8 mouse cellular contexts compared by ENCODE assay signal in genomic region chr1:185754486-185755290, GRCm38 (mm10).
DNase-seq lines count a peak whose midpoint lies in the region; ATAC-seq and TF ChIP-seq lines count a peak whose summit lies in the region.

No protein-coding gene starts in this region.

- no peaks in the 10 kb centered on the region for H3K27me3 ChIP-seq in heart, postnatal 0 days (ENCODE audit: control insufficient read depth, insufficient read depth, low read length)
- H3K27me3 ChIP-seq in heart, embryonic 10.5 days (ENCODE audit: insufficient read depth, poor library complexity, severe bottlenecking), result no peaks in the 10 kb centered on the region
- H3K27me3 ChIP-seq in neural tube, embryonic 14.5 days (ENCODE audit: control insufficient read depth, insufficient read depth, low read length), result no peaks in the 10 kb centered on the region
- H3K27me3 ChIP-seq in kidney, embryonic 16.5 days (ENCODE audit: insufficient read depth, low read length), result no peaks in the 10 kb centered on the region; the same call in 1 of the 2 replicates
- H3K27me3 ChIP-seq in stomach, postnatal 0 days (ENCODE audit: control insufficient read depth, insufficient read depth, low read length), result no peaks in the 10 kb centered on the region
- no peaks in the 10 kb centered on the region for H3K27me3 ChIP-seq in forebrain, embryonic 15.5 days

- no peak for ATAC-seq in heart, postnatal 0 days (ENCODE audit: insufficient read depth, low read depth)
- peak; percentile 51; the same call in 1 of the 2 replicates for ATAC-seq in neural tube, embryonic 14.5 days (ENCODE audit: low read depth)
- peak; percentile 57 for ATAC-seq in kidney, embryonic 16.5 days (ENCODE audit: low FRiP score, low TSS enrichment)
- ATAC-seq in stomach, postnatal 0 days (ENCODE audit: low FRiP score, low TSS enrichment), result no peak
- no peak for ATAC-seq in forebrain, embryonic 15.5 days (replicated peaks)

- WGBS in heart, postnatal 0 days, result 72% methylated on average over 13 of the region's 13 CpGs
- 78% methylated on average over 13 of the region's 13 CpGs for WGBS in heart, embryonic 10.5 days
- WGBS in neural tube, embryonic 14.5 days, result 56% methylated on average over 13 of the region's 13 CpGs
- 41% methylated on average over 13 of the region's 13 CpGs for WGBS in kidney, embryonic 16.5 days
- WGBS in stomach, postnatal 0 days, result 69% methylated on average over 13 of the region's 13 CpGs
- WGBS in forebrain, embryonic 15.5 days, result 75% methylated on average over 13 of the region's 13 CpGs

- peak; percentile 40 for TF ChIP-seq CTCF in heart, postnatal 0 days (IDR thresholded peaks at IDR 0.05; ENCODE audit: low read depth)
- peak; percentile 59 for TF ChIP-seq CTCF in stomach, postnatal 0 days (IDR thresholded peaks at IDR 0.05; ENCODE audit: low read depth)

- TF ChIP-seq EP300 in heart, postnatal 0 days (IDR thresholded peaks at IDR 0.05; ENCODE audit: low read depth), result no peak
- TF ChIP-seq EP300 in stomach, postnatal 0 days (optimal IDR thresholded peaks at IDR 0.05), result no peak

- no peak overlapping the region for H3K4me2 ChIP-seq in heart, postnatal 0 days (ENCODE audit: low read depth, low read length)
- H3K4me2 ChIP-seq in neural tube, embryonic 14.5 days (ENCODE audit: low read depth, low read length), result no peak overlapping the region
- no peak overlapping the region for H3K4me2 ChIP-seq in kidney, embryonic 16.5 days (replicated peaks; ENCODE audit: low read depth, low read length)
- no peak overlapping the region for H3K4me2 ChIP-seq in stomach, postnatal 0 days (replicated peaks; ENCODE audit: low read depth)
- H3K4me2 ChIP-seq in forebrain, embryonic 15.5 days (replicated peaks), result no peak overlapping the region

- H3K36me3 ChIP-seq in heart, postnatal 0 days (replicated peaks; ENCODE audit: control insufficient read depth, insufficient read depth, low read length), result no peaks in the 10 kb centered on the region
- H3K36me3 ChIP-seq in heart, embryonic 10.5 days, result no peaks in the 10 kb centered on the region
- no peaks in the 10 kb centered on the region for H3K36me3 ChIP-seq in neural tube, embryonic 14.5 days (ENCODE audit: control insufficient read depth, insufficient read depth, low read length)
- H3K36me3 ChIP-seq in kidney, embryonic 16.5 days (ENCODE audit: insufficient read depth, low read length), result no peaks in the 10 kb centered on the region
- no peaks in the 10 kb centered on the region for H3K36me3 ChIP-seq in stomach, postnatal 0 days (ENCODE audit: control insufficient read depth, insufficient read depth, low read length)
- no peaks in the 10 kb centered on the region for H3K36me3 ChIP-seq in forebrain, embryonic 15.5 days

- no peaks in the 10 kb centered on the region for H3K9me3 ChIP-seq in heart, postnatal 0 days (replicated peaks; ENCODE audit: control insufficient read depth, low read length)
- no peaks in the 10 kb centered on the region for H3K9me3 ChIP-seq in heart, embryonic 10.5 days
- H3K9me3 ChIP-seq in neural tube, embryonic 14.5 days (ENCODE audit: control insufficient read depth, low read length), result no peaks in the 10 kb centered on the region
- no peaks in the 10 kb centered on the region for H3K9me3 ChIP-seq in kidney, embryonic 16.5 days (ENCODE audit: low read length)
- H3K9me3 ChIP-seq in stomach, postnatal 0 days (ENCODE audit: control insufficient read depth, low read length), result no peaks in the 10 kb centered on the region
- no peaks in the 10 kb centered on the region for H3K9me3 ChIP-seq in forebrain, embryonic 15.5 days

- H3K27ac ChIP-seq in heart, postnatal 0 days (ENCODE audit: low read depth), result no peak overlapping the region
- H3K27ac ChIP-seq in heart, embryonic 10.5 days, result no peak overlapping the region
- H3K27ac ChIP-seq in neural tube, embryonic 14.5 days (ENCODE audit: low read depth, low read length), result no peak overlapping the region
- H3K27ac ChIP-seq in kidney, embryonic 16.5 days (ENCODE audit: low read length), result no peak overlapping the region
- no peak overlapping the region for H3K27ac ChIP-seq in stomach, postnatal 0 days (replicated peaks)
- no peak overlapping the region for H3K27ac ChIP-seq in forebrain, embryonic 15.5 days (replicated peaks)

- DNase-seq in heart, postnatal 0 days (ENCODE audit: low spot score), result no peak
- DNase-seq in heart, embryonic 10.5 days (ENCODE audit: low spot score), result no peak
- no peak for DNase-seq in neural tube, embryonic 10.5 days (ENCODE audit: extremely low spot score, low spot score)
- no peak for DNase-seq in stomach, postnatal 0 days (ENCODE audit: low spot score)
- no peak for DNase-seq in right cerebral cortex, adult 18-20 months

- no peak overlapping the region for H3K4me3 ChIP-seq in heart, postnatal 0 days (ENCODE audit: low read depth, low read length)
- no peak overlapping the region for H3K4me3 ChIP-seq in heart, embryonic 10.5 days
- no peak overlapping the region for H3K4me3 ChIP-seq in neural tube, embryonic 14.5 days (ENCODE audit: low read depth, low read length)
- H3K4me3 ChIP-seq in kidney, embryonic 16.5 days (ENCODE audit: low read length), result no peak overlapping the region
- no peak overlapping the region for H3K4me3 ChIP-seq in stomach, postnatal 0 days (ENCODE audit: low read depth, low read length)
- no peak overlapping the region for H3K4me3 ChIP-seq in forebrain, embryonic 15.5 days

- H3K4me1 ChIP-seq in heart, postnatal 0 days (ENCODE audit: control insufficient read depth, insufficient read depth), result no peaks in the 10 kb centered on the region
- H3K4me1 ChIP-seq in heart, embryonic 10.5 days, result peaks cover 4% of the 10 kb centered on the region; the same call in 1 of the 2 replicates
- H3K4me1 ChIP-seq in neural tube, embryonic 14.5 days (ENCODE audit: control insufficient read depth, insufficient read depth, low read length), result no peaks in the 10 kb centered on the region
- H3K4me1 ChIP-seq in kidney, embryonic 16.5 days (ENCODE audit: insufficient read depth, low read length), result peaks cover 6% of the 10 kb centered on the region
- no peaks in the 10 kb centered on the region for H3K4me1 ChIP-seq in stomach, postnatal 0 days (replicated peaks; ENCODE audit: control insufficient read depth, insufficient read depth)
- no peaks in the 10 kb centered on the region for H3K4me1 ChIP-seq in forebrain, embryonic 15.5 days

- no peak overlapping the region for H3K9ac ChIP-seq in heart, postnatal 0 days (replicated peaks; ENCODE audit: low read depth, low read length)
- H3K9ac ChIP-seq in neural tube, embryonic 14.5 days (replicated peaks; ENCODE audit: low read depth, low read length), result no peak overlapping the region
- no peak overlapping the region for H3K9ac ChIP-seq in kidney, embryonic 16.5 days (replicated peaks; ENCODE audit: low read length)
- H3K9ac ChIP-seq in stomach, postnatal 0 days (ENCODE audit: low read length), result no peak overlapping the region
- no peak overlapping the region for H3K9ac ChIP-seq in forebrain, embryonic 15.5 days (replicated peaks)

Comparison
In these comparisons a context has a peak if more than half of its experiments do, and no peak if none do; other contexts are left out.
1. ATAC-seq: peak in neural tube, embryonic 14.5 days (single experiment) and kidney, embryonic 16.5 days (single experiment); none in heart, postnatal 0 days (single experiment), stomach, postnatal 0 days (single experiment) and forebrain, embryonic 15.5 days (single experiment).